Mouse (Mus musculus): ENCODE data around the gene Lgals4. TPM values are rescaled to one million over a fixed set of nuclear protein-coding genes. Genes with fewer than 3 reads are reported as not detected.

Lgals4 gene
- polyA plus RNA-seq, 1 experiment from 2014 or later = 3.7 TPM

- Histone ChIP-seq H3K4me3 (ENCODE audit: low read depth, low read length) (peak overlapping the region; percentile 81), H3K27ac (ENCODE audit: low read depth) (peak overlapping the region; percentile 1; the same call in 1 of the 2 replicates), H3K36me3 (ENCODE audit: insufficient read depth) (peaks cover 60% of the 10 kb centered on the region), H3K9ac (peak overlapping the region; percentile 92), H3K27me3 (ENCODE audit: insufficient read depth, low read length) (no peaks in the 10 kb centered on the region), H3K4me2 (peak overlapping the region; percentile 95), H3K4me1 (ENCODE audit: insufficient read depth) (peaks cover 14% of the 10 kb centered on the region), H3K9me3 (ENCODE audit: low read depth, low read length) (no peaks in the 10 kb centered on the region)
- WGBS = 53% methylated on average over 4 of the region's 4 CpGs
- no peak for ATAC-seq (ENCODE audit: insufficient read depth)
- no peak for DNase-seq
- TF ChIP-seq CTCF (IDR thresholded peaks at IDR 0.05; ENCODE audit: low read depth) = no peak
Measured at GRCm38 (mm10) chr7:28812436-28812835, 21.2 kb upstream of the Lgals4 start.

GRCm38 (mm10) chr7:28812949-28813348 lies 20.7 kb upstream of the Lgals4 start:
- no peak for DNase-seq
- ATAC-seq (ENCODE audit: insufficient read depth) = no peak
- Histone ChIP-seq H3K4me2 (peak overlapping the region; percentile 95), H3K27ac (ENCODE audit: low read depth) (no peak overlapping the region), H3K36me3 (ENCODE audit: insufficient read depth) (peaks cover 65% of the 10 kb centered on the region), H3K4me3 (ENCODE audit: low read depth, low read length) (peak overlapping the region; percentile 81), H3K4me1 (ENCODE audit: insufficient read depth) (peaks cover 10% of the 10 kb centered on the region), H3K27me3 (ENCODE audit: insufficient read depth, low read length) (no peaks in the 10 kb centered on the region), H3K9me3 (ENCODE audit: low read depth, low read length) (no peaks in the 10 kb centered on the region), H3K9ac (peak overlapping the region; percentile 92; the same call in 1 of the 2 replicates)
- peak; percentile 36 for TF ChIP-seq CTCF (IDR thresholded peaks at IDR 0.05; ENCODE audit: low read depth)
- WGBS = 71% methylated on average over 5 of the region's 5 CpGs

GRCm38 (mm10) chr7:28814306-28815034 lies 19.2 kb upstream of the Lgals4 start:
- Histone ChIP-seq H3K9me3 (ENCODE audit: low read depth, low read length) (no peaks in the 10 kb centered on the region), H3K4me2 (no peak overlapping the region), H3K27ac (ENCODE audit: low read depth) (no peak overlapping the region), H3K4me3 (ENCODE audit: low read depth, low read length) (no peak overlapping the region; the same call in 1 of the 2 replicates), H3K27me3 (ENCODE audit: insufficient read depth, low read length) (no peaks in the 10 kb centered on the region), H3K9ac (no peak overlapping the region), H3K4me1 (ENCODE audit: insufficient read depth) (0 out of 2 replicates have a peak, but pooled peaks cover 6% of the 10 kb centered on the region), H3K36me3 (ENCODE audit: insufficient read depth) (peaks cover 80% of the 10 kb centered on the region)
- no peak for ATAC-seq (ENCODE audit: insufficient read depth)
- no peak for DNase-seq
- 71% methylated on average over 5 of the region's 5 CpGs for WGBS
- TF ChIP-seq CTCF (IDR thresholded peaks at IDR 0.05; ENCODE audit: low read depth) = no peak

- no peak for TF ChIP-seq CTCF (IDR thresholded peaks at IDR 0.05; ENCODE audit: low read depth)
- DNase-seq (no peak), ATAC-seq (ENCODE audit: insufficient read depth) (no peak)
- 87% methylated on average over 9 of the region's 9 CpGs for WGBS
- H3K4me2 ChIP-seq = no peak overlapping the region
- 0 out of 2 replicates have a peak, but pooled peaks cover 6% of the 10 kb centered on the region for H3K4me1 ChIP-seq (ENCODE audit: insufficient read depth)
- H3K4me3 ChIP-seq (ENCODE audit: low read depth, low read length) = no peak overlapping the region
- H3K9me3 ChIP-seq (ENCODE audit: low read depth, low read length) = no peaks in the 10 kb centered on the region
- peaks cover 88% of the 10 kb centered on the region for H3K36me3 ChIP-seq (ENCODE audit: insufficient read depth)
- 0 out of 2 replicates have a peak overlapping the region, but pooled peaks have one; percentile 9 for H3K9ac ChIP-seq
- no peak overlapping the region for H3K27ac ChIP-seq (ENCODE audit: low read depth)
- H3K27me3 ChIP-seq (ENCODE audit: insufficient read depth, low read length) = no peaks in the 10 kb centered on the region
Measured at GRCm38 (mm10) chr7:28815230-28815629, 18.4 kb upstream of the Lgals4 start.

GRCm38 (mm10) chr7:28816201-28816600 lies 17.5 kb upstream of the Lgals4 start:
- H3K4me1 ChIP-seq (ENCODE audit: insufficient read depth) = 0 out of 2 replicates have a peak, but pooled peaks cover 6% of the 10 kb centered on the region

GRCm38 (mm10) chr7:28816920-28817319 lies 16.7 kb upstream of the Lgals4 start:
- WGBS = 92% methylated on average over 10 of the region's 10 CpGs
- H3K36me3 ChIP-seq (ENCODE audit: insufficient read depth) = peaks cover 100% of the 10 kb centered on the region
- H3K4me3 ChIP-seq (ENCODE audit: low read depth, low read length) = no peak overlapping the region
- no peaks in the 10 kb centered on the region for H3K9me3 ChIP-seq (ENCODE audit: low read depth, low read length)
- H3K4me2 ChIP-seq = no peak overlapping the region
- DNase-seq = no peak
- ATAC-seq (ENCODE audit: insufficient read depth) = no peak
- no peak overlapping the region for H3K9ac ChIP-seq
- no peak for TF ChIP-seq CTCF (IDR thresholded peaks at IDR 0.05; ENCODE audit: low read depth)
- H3K4me1 ChIP-seq (ENCODE audit: insufficient read depth) = 0 out of 2 replicates have a peak, but pooled peaks cover 6% of the 10 kb centered on the region
- H3K27me3 ChIP-seq (ENCODE audit: insufficient read depth, low read length) = no peaks in the 10 kb centered on the region
- H3K27ac ChIP-seq (ENCODE audit: low read depth) = no peak overlapping the region

More at GRCm38 (mm10) chr7:28816201-28816600, 17.5 kb upstream of the Lgals4 start:
- H3K36me3 ChIP-seq (ENCODE audit: insufficient read depth) = peaks cover 97% of the 10 kb centered on the region
- H3K4me3 ChIP-seq (ENCODE audit: low read depth, low read length) = no peak overlapping the region
- H3K9ac ChIP-seq = no peak overlapping the region
- H3K27ac ChIP-seq (ENCODE audit: low read depth) = no peak overlapping the region
- H3K27me3 ChIP-seq (ENCODE audit: insufficient read depth, low read length) = no peaks in the 10 kb centered on the region
- DNase-seq (no peak), ATAC-seq (ENCODE audit: insufficient read depth) (no peak)
- TF ChIP-seq CTCF (IDR thresholded peaks at IDR 0.05; ENCODE audit: low read depth) = no peak
- WGBS = 79% methylated on average over 9 of the region's 9 CpGs
- no peaks in the 10 kb centered on the region for H3K9me3 ChIP-seq (ENCODE audit: low read depth, low read length)
- H3K4me2 ChIP-seq = no peak overlapping the region

GRCm38 (mm10) chr7:28817524-28817923 lies 16.1 kb upstream of the Lgals4 start:
- Histone ChIP-seq H3K4me1 (ENCODE audit: insufficient read depth) (0 out of 2 replicates have a peak, but pooled peaks cover 5% of the 10 kb centered on the region), H3K27me3 (ENCODE audit: insufficient read depth, low read length) (no peaks in the 10 kb centered on the region), H3K4me2 (no peak overlapping the region), H3K36me3 (ENCODE audit: insufficient read depth) (peaks cover 100% of the 10 kb centered on the region), H3K4me3 (ENCODE audit: low read depth, low read length) (no peak overlapping the region), H3K9ac (peak overlapping the region; percentile 0; the same call in 1 of the 2 replicates), H3K9me3 (ENCODE audit: low read depth, low read length) (no peaks in the 10 kb centered on the region), H3K27ac (ENCODE audit: low read depth) (no peak overlapping the region)
- no peak for DNase-seq
- ATAC-seq (ENCODE audit: insufficient read depth) = no peak
- 62% methylated on average over 6 of the region's 6 CpGs for WGBS
- no peak for TF ChIP-seq CTCF (IDR thresholded peaks at IDR 0.05; ENCODE audit: low read depth)
